Mouse (Mus musculus) embryo, embryonic 11.5 days (tissue): ENCODE data around the gene Pole2.
A peak's percentile ranks its signal among the peaks of the same experiment; 100 is the strongest.
"Not testable (repeated sequence)": the region's sequence is repeated elsewhere in the genome, so short reads cannot be mapped to it uniquely, and the experiment has no call there.

ENCODE experiments used
- DNase-seq: peaks from one replicate; pipeline ENCODE4 v3.0.0-alpha.2; 2012; ENCODE audit warnings: low read depth, low spot score

Gene Pole2

GRCm38 (mm10) chr12:69179371-69179770, 48.6 kb downstream of the Pole2 start:
- DNase-seq = no peak

DNA sequence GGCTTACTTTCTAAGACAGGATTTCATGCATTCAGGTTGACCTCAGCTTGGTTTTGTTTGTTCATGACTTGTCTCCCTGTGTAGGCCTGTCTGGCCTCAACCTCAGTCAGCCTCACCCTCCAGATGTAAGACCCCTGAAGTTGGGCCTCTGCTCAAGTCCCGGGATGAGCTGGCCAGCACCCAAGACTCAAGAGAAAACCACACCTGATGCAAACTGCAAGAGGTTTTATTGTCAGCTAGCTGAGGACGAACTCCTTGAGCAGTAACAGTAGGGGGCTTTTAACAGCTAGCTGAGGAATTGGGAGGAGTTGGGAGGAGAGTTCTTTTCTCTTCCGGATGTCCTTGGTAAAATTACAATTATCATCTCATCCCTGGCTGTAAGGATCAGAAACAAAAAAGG, 50.5 kb downstream of the Pole2 start:
- DNase-seq = no peak

GRCm38 (mm10) chr12:69175975-69176374, 52.0 kb downstream of the Pole2 start:
- no peak for DNase-seq

DNA sequence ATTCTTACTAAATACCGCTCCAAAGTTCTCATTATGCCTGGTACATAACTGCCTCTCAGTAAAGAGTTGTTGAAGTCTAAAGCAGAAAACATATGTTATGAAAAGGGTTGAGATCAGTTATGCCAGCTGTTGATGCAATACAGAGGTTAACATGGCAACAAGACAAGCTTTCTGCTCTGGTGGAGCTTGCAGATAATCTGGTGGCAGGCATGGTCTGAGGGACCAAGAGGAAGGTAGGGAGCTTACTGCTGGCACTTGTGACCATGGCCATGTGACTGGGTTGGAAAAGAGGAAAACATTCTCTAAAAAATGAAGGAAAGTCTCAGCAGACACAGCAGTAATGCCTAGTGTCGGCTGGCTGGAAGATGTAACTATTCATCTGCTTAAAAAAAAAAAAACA, 56.7 kb downstream of the Pole2 start:
- DNase-seq = no peak

GRCm38 (mm10) chr12:69168461-69169106, 59.4 kb downstream of the Pole2 start, which contains the start of gene Lrr1:
Gene Lrr1 (plus strand): TSS chr12:69168814.
- DNase-seq = peak; percentile 65

GRCm38 (mm10) chr12:69167656-69168460, 60.1 kb downstream of the Pole2 start:
- no peak for DNase-seq

- not testable (repeated sequence) for DNase-seq
These were observed 61.0 kb downstream of the Pole2 start for GRCm38 (mm10) chr12:69166861-69167581.

GRCm38 (mm10) chr12:69164904-69165303, 63.1 kb downstream of the Pole2 start:
- DNase-seq = no peak

DNA sequence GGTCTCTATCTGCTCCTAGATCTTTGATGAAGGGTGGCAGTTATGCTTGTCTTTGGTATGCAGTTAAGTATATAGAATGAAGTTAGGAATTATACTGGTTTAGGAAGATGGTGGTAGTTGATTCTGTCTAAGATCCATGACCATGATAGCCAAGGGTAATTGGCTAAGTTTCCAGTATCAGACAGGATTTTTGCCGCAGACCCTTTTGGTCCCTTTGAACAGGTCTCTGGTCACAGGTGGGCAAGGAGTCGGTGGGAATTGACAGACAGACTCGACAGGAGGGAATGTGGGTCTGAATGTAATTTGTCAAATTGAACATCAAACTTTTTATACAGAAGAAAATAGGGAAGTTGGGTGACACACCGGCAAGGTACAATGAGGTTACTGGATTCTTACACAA, 64.4 kb downstream of the Pole2 start:
- not testable (repeated sequence) for DNase-seq

DNA sequence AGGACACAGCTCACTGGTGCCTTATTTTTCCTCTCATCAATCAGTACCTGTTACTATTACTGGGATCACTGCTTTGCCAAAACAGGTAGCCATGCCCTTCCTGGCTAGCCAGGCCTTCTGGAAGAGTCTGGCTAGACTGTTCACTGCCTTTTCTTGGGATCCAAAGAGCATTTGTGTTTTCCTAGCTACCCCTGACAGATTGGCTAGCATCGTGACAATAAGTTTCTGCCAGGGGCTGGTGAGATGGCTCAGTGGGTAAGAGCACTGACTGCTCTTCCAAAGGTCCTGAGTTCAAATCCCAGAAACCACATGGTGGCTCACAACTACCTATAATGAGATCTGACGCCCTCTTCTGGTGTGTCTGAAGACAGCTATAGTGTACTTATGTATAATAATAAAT, 67.3 kb downstream of the Pole2 start:
- not testable (repeated sequence) for DNase-seq

DNA sequence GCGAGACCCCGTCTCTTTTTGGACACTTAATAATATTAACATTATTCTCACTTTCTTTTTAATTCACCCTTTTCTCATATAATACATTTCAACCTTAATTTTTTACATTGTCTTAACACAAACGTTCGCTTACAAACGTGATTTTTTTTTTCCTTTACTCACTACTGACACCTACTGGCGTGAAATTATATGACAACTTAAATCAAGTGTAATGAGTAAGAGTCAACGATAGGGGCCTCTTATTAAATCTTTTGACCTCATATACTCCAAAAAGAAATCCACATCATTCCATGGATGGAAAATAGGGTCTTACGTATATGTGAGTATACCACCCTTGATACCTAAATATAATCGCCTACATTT, 68.4 kb downstream of the Pole2 start:
- peak; percentile 71 for DNase-seq

DNA sequence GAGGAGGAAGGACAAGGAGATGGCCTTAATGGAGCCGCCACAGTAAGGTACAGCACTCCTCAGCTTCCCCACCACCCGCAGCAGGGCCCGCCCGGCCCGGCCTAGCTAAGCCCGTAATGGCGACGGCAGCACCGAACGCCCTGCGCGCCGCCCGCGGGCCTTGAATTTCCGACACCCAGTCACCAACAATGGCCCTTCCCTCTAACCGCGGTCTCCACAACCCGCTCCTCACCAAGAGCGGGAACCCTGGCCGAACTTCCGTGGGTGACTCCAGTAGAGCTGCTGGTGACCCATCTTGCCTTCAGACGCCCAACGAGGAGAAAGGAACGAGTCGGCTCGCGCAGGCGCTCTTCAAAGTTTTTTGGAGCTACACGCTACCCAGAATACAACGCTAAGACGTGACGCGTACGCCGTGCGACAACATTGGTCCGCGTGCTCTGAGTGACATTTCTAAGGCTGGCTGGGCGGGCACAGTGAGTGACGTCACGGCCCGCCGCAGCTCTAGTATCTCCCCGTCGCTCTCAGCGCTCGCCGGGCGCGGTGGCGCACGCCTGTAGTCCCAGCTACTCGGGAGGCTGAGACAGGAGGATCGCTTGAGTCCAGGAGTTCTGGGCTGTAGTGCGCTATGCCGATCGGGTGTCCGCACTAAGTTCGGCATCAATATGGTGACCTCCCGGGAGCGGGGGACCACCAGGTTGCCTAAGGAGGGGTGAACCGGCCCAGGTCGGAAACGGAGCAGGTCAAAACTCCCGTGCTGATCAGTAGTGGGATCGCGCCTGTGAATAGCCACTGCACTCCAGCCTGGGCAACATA, 69.0 kb downstream of the Pole2 start, which contains the start of gene Rps29:
Gene Rps29 (minus strand): TSS at position 422 of the 813 bp plus-strand sequence.
- peak; percentile 100 for DNase-seq

- DNase-seq = no peak
These were observed 69.6 kb downstream of the Pole2 start for GRCm38 (mm10) chr12:69158366-69158764.

DNA sequence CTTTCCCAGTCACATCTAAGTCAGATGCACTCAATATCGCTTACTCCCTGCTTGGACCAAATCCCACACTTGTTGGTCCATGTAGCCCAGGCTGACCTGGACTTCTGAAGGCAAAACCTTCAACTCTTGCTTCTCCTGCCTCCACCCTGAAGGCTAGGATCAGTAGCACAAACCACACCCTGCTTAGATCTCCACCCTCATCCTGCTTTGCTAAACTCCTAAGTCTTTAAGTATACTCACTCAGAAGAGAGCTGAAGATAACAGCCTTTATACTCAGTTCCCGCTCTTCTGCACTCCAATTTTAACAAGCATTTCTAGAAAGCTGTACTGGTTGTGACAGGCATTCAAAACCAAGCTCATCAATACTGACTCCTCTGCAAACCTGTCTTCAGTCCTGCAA, 70.9 kb downstream of the Pole2 start:
- no peak for DNase-seq

- no peak for DNase-seq
These were observed 71.6 kb downstream of the Pole2 start for GRCm38 (mm10) chr12:69156436-69156835.

GRCm38 (mm10) chr12:69155923-69156322, 72.1 kb downstream of the Pole2 start:
- no peak for DNase-seq
